Mouse (Mus musculus): Measurements from ENCODE around the gene Mcoln2. TPM values are rescaled to one million over a fixed set of nuclear protein-coding genes. Genes with fewer than 3 reads are reported as not detected.

The Mcoln2 gene
- polyA plus RNA-seq, 1 experiment from 2014 or later, result 0.27 TPM

DNA sequence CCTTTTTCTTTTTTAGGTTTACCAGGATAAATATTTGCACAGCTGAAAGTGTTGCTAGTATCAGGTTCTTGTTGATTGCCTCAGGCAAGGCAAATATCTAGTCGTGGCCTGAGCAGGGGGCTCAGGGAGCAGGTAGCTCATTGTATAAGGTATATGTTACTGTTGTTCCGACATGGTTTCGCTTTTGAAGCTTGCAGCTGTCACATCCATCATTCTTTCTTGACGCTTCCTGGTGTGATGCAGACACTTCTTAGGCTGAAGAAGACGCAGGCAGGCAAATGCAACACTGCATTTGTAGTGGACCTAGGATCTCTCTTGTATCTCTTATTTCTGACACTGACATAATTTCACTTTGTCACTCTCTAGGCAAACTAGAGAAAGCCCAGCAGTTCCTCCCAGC lies 63.7 kb downstream of the Mcoln2 start:
- Histone ChIP-seq H3K9ac (no peak overlapping the region), H3K4me3 (no peak overlapping the region), H3K4me1 (replicated peaks) (no peaks in the 10 kb centered on the region), H3K9me3 (no peaks in the 10 kb centered on the region), H3K27ac (replicated peaks) (no peak overlapping the region), H3K4me2 (no peak overlapping the region), H3K36me3 (no peaks in the 10 kb centered on the region), H3K27me3 (no peaks in the 10 kb centered on the region)
- 64% methylated on average over 5 of the region's 5 CpGs for WGBS
- ATAC-seq (ENCODE audit: low FRiP score, low read depth), result no peak

DNA sequence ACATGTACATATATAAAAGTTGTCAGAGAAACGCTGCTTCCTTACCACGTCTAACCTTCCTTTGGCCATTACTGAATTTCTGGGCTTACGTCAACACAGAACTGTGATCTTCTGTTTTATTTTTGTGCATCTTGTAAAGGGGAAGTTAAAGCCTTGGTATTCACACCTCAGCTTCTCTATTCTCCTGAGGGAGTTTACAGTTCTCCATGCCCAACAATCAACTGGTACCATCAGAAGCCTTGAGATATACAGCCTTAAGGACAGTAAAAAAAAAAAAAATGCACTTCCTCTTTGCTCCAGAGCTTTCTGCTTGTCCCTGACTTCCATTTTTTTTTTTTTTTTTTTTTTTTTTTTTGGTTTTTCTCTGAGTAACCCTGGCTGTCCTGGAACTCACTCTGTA lies 66.9 kb downstream of the Mcoln2 start:
- H3K27ac ChIP-seq (replicated peaks), result no peak overlapping the region
- no peak overlapping the region for H3K9ac ChIP-seq
- H3K27me3 ChIP-seq, result peaks cover 22% of the 10 kb centered on the region
- H3K9me3 ChIP-seq, result no peaks in the 10 kb centered on the region
- ATAC-seq (ENCODE audit: low FRiP score, low read depth), result no peak
- no peak overlapping the region for H3K4me3 ChIP-seq
- H3K36me3 ChIP-seq, result no peaks in the 10 kb centered on the region
- peaks cover 11% of the 10 kb centered on the region for H3K4me1 ChIP-seq (replicated peaks)
- WGBS, result 96% methylated on average over 3 of the region's 3 CpGs
- no peak overlapping the region for H3K4me2 ChIP-seq

DNA sequence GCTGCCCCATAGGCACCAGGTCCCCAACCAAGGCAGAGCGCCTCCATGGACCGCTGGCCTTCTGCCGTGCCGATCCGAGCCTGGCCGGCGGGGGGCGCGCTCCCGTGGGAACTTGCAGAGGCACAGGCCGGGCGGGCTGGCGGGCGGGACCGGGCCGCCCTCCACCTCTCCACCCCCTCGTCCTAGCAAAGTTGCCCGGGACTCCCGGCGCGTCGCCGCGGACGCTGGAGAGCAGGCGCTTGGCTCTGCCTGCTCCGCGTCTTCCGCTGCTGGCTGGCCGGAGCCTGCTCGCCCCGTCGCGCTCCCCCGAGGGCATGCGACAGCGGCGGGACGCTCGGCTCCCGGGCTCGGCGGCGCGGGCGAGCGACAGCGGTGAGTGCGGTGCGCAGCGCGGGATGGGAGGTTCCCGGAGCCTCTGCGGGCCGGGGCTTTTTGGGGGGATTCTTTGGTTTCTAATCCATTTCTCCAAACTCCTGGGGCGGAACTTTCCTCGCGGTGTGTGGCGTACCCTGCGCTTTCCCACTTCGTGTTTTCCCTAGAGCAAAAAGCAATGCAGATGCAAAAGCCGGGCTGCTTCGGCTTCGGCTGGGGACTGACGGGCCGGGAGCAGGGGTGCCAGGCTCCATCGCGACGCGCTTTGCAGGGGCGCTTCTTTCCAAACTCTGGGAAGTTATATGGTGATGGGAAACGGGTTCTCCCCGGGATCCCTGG lies 71.3 kb downstream of the Mcoln2 start, which contains the start of gene Lpar3:
TSS of gene Lpar3 (plus strand) at position 188 of the 711 bp plus-strand sequence.
- peak; percentile 86 for ATAC-seq (ENCODE audit: low FRiP score, low read depth)
- H3K27ac ChIP-seq (replicated peaks), result no peak within 1 kb of the TSS
- H3K27me3 ChIP-seq, result peaks cover 41% of the 10 kb centered on the region
- peaks cover 13% of the 10 kb centered on the region for H3K4me1 ChIP-seq (replicated peaks)
- H3K9me3 ChIP-seq, result no peaks in the 10 kb centered on the region
- H3K9ac ChIP-seq, result peak within 1 kb of the TSS; percentile 25; the same call in 1 of the 2 replicates
- peak within 1 kb of the TSS; percentile 94 for H3K4me2 ChIP-seq
- peak within 1 kb of the TSS; percentile 51 for H3K4me3 ChIP-seq
- WGBS, result under 1% methylated on average over 73 of the region's 73 CpGs
- no peaks in the 10 kb centered on the region for H3K36me3 ChIP-seq

DNA sequence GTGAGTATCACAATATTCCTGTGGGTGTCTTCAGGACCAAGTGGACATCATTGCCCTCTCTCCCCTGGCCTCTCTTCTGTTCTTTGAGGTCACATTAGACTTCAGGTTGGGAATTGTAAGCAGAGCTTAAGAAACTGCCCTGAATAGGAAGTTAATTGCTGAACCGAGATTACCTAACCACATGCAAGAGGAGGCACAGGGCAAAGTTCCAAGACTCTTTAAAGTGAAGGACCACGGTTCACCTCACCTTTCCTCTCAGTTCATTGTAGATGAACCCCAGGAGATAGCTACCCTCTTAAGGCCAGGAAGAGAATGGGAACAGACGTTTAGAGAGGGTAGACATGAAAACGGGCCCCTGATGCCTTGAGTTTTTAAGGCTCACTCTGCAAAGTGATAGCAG lies 74.6 kb downstream of the Mcoln2 start:
- 84% methylated on average over 4 of the region's 4 CpGs for WGBS
- ATAC-seq (ENCODE audit: low FRiP score, low read depth), result no peak
- H3K4me2 ChIP-seq, result no peak overlapping the region
- H3K9ac ChIP-seq, result no peak overlapping the region
- H3K9me3 ChIP-seq, result no peaks in the 10 kb centered on the region
- no peaks in the 10 kb centered on the region for H3K36me3 ChIP-seq
- no peak overlapping the region for H3K4me3 ChIP-seq
- H3K4me1 ChIP-seq (replicated peaks), result peaks cover 13% of the 10 kb centered on the region
- H3K27ac ChIP-seq (replicated peaks), result no peak overlapping the region
- peaks cover 41% of the 10 kb centered on the region for H3K27me3 ChIP-seq

DNA sequence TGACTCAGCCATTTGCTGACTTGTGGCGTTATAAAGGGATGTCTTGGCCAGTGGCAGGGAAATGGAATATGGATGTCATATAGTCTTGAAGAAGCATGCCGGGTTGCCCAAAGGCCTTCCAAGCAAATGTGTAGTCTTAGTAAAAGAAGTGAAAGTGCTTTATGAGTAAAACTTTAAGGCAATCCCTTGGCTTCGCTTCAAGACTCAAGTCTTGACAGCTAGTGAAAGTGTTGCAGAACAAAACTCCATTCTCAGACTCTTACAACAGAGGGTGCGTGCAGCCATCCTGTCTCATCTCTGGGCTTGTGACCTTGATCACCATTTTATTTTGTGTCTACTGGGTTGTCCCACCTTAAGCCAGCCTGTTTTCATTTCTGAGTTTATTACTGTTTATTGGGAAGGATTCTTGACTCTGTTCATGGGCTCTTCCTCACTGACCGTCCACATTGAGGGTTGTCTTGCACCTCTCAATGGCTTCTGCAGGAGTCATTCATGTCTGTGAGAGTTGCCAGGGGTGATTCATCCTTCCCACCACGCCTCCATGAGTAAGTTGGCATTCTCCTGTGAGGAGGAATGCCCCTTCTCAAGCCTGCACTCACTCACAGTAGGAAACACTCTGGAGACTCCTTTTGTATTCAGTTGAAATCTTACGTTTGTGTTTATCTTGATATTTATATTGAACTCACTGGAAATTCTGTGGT lies 75.6 kb downstream of the Mcoln2 start:
- WGBS, result 80% methylated on average over 7 of the region's 7 CpGs
- H3K36me3 ChIP-seq, result no peaks in the 10 kb centered on the region
- H3K27me3 ChIP-seq, result peaks cover 32% of the 10 kb centered on the region
- no peak overlapping the region for H3K27ac ChIP-seq (replicated peaks)
- H3K4me1 ChIP-seq (replicated peaks), result peaks cover 13% of the 10 kb centered on the region
- no peak for ATAC-seq (ENCODE audit: low FRiP score, low read depth)
- no peak overlapping the region for H3K9ac ChIP-seq
- no peaks in the 10 kb centered on the region for H3K9me3 ChIP-seq
- no peak overlapping the region for H3K4me2 ChIP-seq
- H3K4me3 ChIP-seq, result no peak overlapping the region

DNA sequence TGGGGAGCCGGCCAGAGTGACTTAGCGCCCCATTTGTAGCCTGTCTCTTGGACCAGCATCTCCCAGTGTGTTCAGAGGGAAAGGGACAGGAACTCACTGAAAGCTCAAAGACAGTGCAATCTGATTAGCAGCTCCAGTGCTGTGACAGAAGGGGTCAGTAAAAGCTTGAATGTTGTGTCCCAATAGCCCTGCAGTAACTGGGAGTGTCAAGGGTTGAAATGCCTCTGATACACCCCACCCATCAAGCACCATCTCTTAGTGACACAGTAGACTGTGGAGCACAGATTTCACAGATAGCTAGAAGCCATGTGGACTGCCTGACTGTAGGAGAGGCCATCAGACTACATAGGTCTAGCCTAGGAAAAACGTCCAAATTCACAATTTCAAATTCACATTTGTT lies 77.8 kb downstream of the Mcoln2 start:
- Histone ChIP-seq H3K36me3 (no peaks in the 10 kb centered on the region), H3K4me2 (no peak overlapping the region), H3K9me3 (no peaks in the 10 kb centered on the region), H3K27me3 (peaks cover 10% of the 10 kb centered on the region), H3K27ac (replicated peaks) (no peak overlapping the region), H3K4me3 (no peak overlapping the region), H3K9ac (no peak overlapping the region), H3K4me1 (replicated peaks) (no peaks in the 10 kb centered on the region)
- no peak for ATAC-seq (ENCODE audit: low FRiP score, low read depth)
- WGBS, result 66% methylated on average over 3 of the region's 3 CpGs

DNA sequence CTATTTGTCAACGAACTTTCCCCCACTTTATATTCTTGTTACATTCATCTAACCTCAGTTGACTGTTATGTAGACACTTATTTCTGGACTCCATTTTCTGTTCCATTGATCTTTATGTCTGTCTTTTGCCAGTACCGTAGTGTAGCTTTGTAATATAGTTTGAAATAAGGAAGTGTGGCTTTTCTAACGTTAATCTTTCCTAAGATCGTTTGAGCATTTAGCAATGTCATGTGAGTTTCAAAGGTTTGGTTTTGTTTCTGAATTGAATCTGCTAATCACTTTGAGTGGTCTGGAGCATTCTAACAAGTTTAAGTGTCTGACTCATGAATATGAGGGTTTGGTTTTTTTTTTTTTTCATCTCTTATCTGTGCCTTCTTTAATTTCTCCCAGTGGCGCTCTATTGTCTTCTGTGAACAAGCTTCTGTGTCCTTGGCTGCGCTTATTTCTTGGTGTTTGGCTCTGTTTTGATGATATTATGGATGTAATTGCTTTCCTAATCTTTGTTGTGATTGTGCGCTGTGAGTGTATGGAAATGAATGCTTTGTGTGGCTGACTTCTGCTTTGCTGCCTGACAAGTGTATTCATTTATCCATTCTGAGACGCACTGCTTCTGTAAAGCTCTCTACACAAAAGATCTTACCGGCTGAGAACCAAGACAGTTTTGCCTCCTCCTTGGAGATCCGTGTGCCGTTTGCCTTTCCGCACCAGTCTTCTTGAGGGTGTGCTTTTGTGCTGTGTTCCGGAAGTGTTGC lies 79.1 kb downstream of the Mcoln2 start:
- Histone ChIP-seq H3K27me3 (0 out of 2 replicates have a peak, but pooled peaks cover 7% of the 10 kb centered on the region), H3K4me3 (no peak overlapping the region), H3K9me3 (no peaks in the 10 kb centered on the region), H3K4me2 (no peak overlapping the region), H3K4me1 (replicated peaks) (no peaks in the 10 kb centered on the region), H3K27ac (replicated peaks) (no peak overlapping the region), H3K9ac (no peak overlapping the region), H3K36me3 (no peaks in the 10 kb centered on the region)
- no peak for ATAC-seq (ENCODE audit: low FRiP score, low read depth)
- 52% methylated on average over 13 of the region's 13 CpGs for WGBS

DNA sequence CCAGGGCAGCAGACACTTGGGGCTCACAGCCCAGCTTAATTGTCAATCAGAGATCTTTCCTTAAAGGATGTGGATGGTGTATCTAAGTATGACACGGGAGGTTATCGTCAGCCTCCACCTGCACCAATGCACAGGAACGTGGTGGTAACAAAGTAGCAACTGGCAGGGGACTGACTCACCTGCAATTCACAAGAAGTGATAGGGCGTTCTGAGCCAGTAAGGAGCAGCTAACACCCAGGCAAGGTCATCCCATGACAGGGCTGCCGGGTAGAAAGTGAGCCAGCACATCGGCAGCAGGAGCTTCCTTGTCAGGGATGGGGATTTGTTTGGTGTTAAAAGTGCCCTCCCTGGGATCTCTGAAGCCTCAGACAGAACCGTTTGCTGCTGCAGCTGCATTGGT lies 83.1 kb downstream of the Mcoln2 start:
- no peaks in the 10 kb centered on the region for H3K36me3 ChIP-seq
- no peak for ATAC-seq (ENCODE audit: low FRiP score, low read depth)
- H3K4me2 ChIP-seq, result no peak overlapping the region
- 77% methylated on average over 7 of the region's 7 CpGs for WGBS
- H3K9ac ChIP-seq, result no peak overlapping the region
- no peaks in the 10 kb centered on the region for H3K27me3 ChIP-seq
- no peaks in the 10 kb centered on the region for H3K9me3 ChIP-seq
- H3K27ac ChIP-seq (replicated peaks), result no peak overlapping the region
- no peaks in the 10 kb centered on the region for H3K4me1 ChIP-seq (replicated peaks)
- no peak overlapping the region for H3K4me3 ChIP-seq

DNA sequence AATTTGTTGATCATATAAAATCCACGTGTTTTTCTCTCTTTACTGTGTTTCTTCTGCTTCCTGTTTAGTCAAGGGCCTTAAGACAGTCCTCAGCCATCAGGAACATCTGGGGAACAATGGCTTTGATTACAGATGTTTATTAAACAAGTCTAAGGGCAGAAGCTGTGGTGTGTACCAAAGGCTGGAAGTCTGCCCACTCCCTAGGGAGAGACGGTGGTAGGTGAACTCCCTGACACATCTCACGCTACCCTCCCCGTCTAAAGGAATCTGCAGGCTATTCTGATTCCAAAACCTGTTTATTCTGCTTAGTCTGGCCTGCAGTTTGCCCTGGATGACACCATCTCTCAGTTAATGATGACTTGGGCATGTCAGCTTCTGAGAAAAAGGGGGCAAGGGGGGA lies 84.1 kb downstream of the Mcoln2 start:
- H3K4me1 ChIP-seq (replicated peaks), result no peaks in the 10 kb centered on the region
- no peaks in the 10 kb centered on the region for H3K27me3 ChIP-seq
- H3K4me2 ChIP-seq, result no peak overlapping the region
- no peak overlapping the region for H3K27ac ChIP-seq (replicated peaks)
- H3K9me3 ChIP-seq, result no peaks in the 10 kb centered on the region
- H3K36me3 ChIP-seq, result no peaks in the 10 kb centered on the region
- ATAC-seq (ENCODE audit: low FRiP score, low read depth), result no peak
- H3K4me3 ChIP-seq, result no peak overlapping the region
- WGBS, result 63% methylated on average over 4 of the region's 4 CpGs
- no peak overlapping the region for H3K9ac ChIP-seq

DNA sequence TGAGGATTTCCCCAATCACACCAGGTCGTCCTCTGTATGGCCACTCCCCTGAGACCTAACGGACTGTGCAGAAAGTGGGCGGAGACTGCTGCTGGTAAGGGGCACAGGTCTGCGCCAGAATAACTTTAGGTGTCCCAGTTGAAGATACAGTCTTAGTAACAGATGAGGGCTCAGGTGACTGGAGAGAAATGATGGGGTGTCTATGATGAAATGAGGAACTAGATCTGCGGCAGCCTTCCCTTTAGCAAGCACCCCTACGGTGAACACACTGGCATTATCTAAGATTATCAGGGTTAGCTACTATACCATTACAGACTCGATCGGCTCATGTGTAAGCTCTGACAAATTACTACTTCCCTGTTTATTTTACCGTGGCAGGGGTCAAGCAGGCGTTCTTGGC lies 84.9 kb downstream of the Mcoln2 start:
- 76% methylated on average over 10 of the region's 10 CpGs for WGBS
- no peak overlapping the region for H3K4me2 ChIP-seq
- no peaks in the 10 kb centered on the region for H3K36me3 ChIP-seq
- no peak for ATAC-seq (ENCODE audit: low FRiP score, low read depth)
- no peak overlapping the region for H3K27ac ChIP-seq (replicated peaks)
- no peak overlapping the region for H3K9ac ChIP-seq
- no peaks in the 10 kb centered on the region for H3K9me3 ChIP-seq
- H3K4me1 ChIP-seq (replicated peaks), result no peaks in the 10 kb centered on the region
- no peaks in the 10 kb centered on the region for H3K27me3 ChIP-seq
- no peak overlapping the region for H3K4me3 ChIP-seq

DNA sequence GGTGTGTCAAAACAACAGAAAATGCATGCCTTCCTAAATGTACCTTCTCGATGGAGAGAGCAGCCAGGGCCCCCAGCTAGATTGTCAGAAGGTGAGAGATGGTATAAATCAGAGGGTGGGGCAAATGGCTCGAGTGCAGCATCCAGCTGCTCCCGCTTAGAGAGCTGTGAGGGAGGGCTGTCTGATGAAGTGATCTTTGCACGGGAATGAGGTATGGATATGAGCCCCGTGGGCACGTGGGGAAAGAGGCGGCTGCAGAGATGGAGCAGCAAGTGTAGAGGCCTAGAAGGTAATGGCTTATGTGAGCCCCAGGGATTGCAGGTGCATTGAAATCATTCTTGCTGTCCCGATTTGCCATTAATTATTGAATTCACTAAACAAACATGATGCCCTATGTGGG lies 86.6 kb downstream of the Mcoln2 start:
- H3K36me3 ChIP-seq, result no peaks in the 10 kb centered on the region
- ATAC-seq (ENCODE audit: low FRiP score, low read depth), result no peak
- no peak overlapping the region for H3K27ac ChIP-seq (replicated peaks)
- H3K27me3 ChIP-seq, result no peaks in the 10 kb centered on the region
- no peak overlapping the region for H3K4me3 ChIP-seq
- no peak overlapping the region for H3K4me2 ChIP-seq
- H3K9ac ChIP-seq, result no peak overlapping the region
- H3K9me3 ChIP-seq, result no peaks in the 10 kb centered on the region
- WGBS, result 44% methylated on average over 8 of the region's 8 CpGs
- no peaks in the 10 kb centered on the region for H3K4me1 ChIP-seq (replicated peaks)

DNA sequence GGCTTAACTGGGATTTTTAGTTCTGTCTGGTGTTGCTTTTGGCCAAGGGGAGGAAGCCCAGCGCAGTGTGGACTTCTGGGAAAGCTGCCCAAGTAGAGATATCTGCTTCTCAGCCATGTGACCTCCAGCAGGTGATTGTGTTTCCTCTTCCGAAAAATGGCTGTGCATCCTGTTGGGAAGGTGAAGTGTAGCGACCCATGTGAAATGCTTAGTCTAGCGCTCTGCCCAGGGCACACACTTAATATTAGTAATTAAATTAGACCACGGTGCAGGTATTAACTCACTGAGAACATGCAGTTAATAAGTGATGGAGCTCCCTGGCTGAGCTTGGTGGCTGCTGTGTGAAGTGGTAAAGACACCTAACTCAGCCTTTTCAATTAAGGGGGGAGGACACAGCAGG lies 88.0 kb downstream of the Mcoln2 start:
- H3K36me3 ChIP-seq, result no peaks in the 10 kb centered on the region
- 71% methylated on average over 5 of the region's 5 CpGs for WGBS
- ATAC-seq (ENCODE audit: low FRiP score, low read depth), result no peak

More for the DNA sequence above, 88.0 kb downstream of the Mcoln2 start:
- Histone ChIP-seq H3K9me3 (no peaks in the 10 kb centered on the region), H3K27ac (replicated peaks) (no peak overlapping the region), H3K4me1 (replicated peaks) (no peaks in the 10 kb centered on the region), H3K4me2 (no peak overlapping the region), H3K27me3 (no peaks in the 10 kb centered on the region), H3K9ac (no peak overlapping the region), H3K4me3 (no peak overlapping the region)

Data from hindbrain, embryonic 15.5 days (tissue).